Mouse (Mus musculus) erythroid progenitor cell, adult 5-6 weeks (primary cell): ENCODE data around the gene Bola3. TPM values are rescaled to one million over a fixed set of nuclear protein-coding genes. Genes with fewer than 3 reads are reported as not detected.

Experiments
- ATAC-seq: replicated peaks from 2 replicates; pipeline ENCODE4 v1.8.0; 2016; ENCODE audit warnings: moderate number of reproducible peaks, mild to moderate bottlenecking, moderate TSS enrichment, inconsistent platforms; ENCODE audit not compliant: poor library complexity, low FRiP score, severe bottlenecking
- total RNA-seq, 2 experiments: library from RNA; stranded (forward) in 1 of 2; stranded (reverse) in 1 of 2; fragments of 150-400 nt in 1 of 2; fragments of 186-747, 209-891 nt in 1 of 2; gene quantifications; 2 replicates each; pipeline versions ENCODE4 v1.2.3 to v1.2.4; 2015 to 2017; ENCODE audit warnings: low replicate concordance in 2 of 2

Bola3 gene
- total RNA-seq, 2 experiments from 2014 or later: 109 to 187 TPM

DNA sequence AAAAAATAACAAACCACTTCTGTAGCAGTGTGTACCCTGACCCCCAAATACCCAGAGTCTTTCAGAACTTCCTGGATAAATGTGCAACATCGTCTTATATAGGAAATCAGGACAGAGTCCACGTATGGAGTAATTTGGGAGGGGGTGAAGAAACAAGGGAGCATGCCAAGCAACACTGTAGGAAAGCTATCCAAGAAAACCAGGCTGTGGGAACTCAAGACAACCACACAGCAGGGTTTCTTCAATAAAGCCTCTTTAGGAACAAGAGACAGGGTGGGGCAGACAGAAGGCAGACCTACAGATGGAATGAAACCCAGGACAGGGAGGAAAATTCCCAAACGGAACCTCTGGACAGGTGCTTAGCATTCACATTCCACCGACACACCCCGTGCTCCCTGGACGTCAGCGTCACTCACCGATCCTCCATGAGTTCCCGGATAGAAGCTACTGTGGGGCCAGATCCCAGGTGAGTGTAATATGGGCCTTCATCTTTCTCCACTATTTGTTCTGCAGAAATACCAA lies 36.7 kb downstream of the Bola3 start:
- ATAC-seq: no peak

DNA sequence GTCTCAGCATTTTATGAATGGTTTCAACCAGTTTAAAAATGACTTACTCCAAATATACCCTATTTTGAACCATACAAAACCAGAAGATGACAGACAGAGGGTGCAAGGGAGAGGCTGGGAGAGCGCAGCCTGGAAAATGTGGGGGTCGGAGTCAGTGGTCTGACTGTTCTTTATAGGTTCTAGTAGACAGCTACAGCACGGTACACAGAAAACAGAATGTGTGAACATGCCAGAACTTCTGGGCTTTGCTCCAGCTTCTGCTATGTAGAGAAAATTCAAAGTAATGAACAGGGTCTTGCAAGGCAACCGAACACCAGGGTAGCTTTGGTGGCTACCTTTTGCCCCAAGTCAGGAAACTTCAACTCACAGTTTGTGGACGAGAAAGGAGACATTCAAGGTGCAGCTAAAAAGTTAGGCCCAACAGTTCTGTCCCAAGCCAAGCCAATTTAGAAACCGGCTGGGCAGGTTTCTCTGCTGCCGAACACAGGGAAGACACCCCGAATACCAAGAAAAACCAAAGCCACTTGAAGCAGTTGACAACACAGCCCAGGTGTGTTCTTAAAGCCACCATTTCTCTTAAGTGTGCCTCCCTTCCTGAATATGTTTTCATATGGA lies 43.3 kb downstream of the Bola3 start:
- ATAC-seq: no peak

DNA sequence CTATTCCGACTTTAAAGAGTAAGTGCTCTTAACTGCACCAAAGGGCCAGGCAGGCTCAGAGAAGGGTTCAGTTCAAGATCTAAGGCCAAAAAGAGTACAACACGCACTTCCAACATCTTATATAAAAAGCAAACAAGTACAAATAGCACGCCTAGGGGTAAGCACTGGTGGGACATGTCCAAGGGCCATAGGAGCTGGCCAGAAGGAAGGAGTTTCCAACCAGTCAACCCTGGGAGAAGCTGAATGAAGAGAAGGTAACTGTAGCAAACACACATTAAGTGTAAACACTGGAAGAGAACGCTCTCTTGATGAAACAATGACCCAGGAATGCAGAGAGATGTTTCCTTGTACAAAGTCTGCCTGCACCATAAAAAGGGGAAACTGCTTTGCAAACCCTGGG lies 45.2 kb downstream of the Bola3 start:
- no peak for ATAC-seq

GRCm38 (mm10) chr6:83395544-83396229 lies 46.7 kb downstream of the Bola3 start:
- ATAC-seq: peak; percentile 96

DNA sequence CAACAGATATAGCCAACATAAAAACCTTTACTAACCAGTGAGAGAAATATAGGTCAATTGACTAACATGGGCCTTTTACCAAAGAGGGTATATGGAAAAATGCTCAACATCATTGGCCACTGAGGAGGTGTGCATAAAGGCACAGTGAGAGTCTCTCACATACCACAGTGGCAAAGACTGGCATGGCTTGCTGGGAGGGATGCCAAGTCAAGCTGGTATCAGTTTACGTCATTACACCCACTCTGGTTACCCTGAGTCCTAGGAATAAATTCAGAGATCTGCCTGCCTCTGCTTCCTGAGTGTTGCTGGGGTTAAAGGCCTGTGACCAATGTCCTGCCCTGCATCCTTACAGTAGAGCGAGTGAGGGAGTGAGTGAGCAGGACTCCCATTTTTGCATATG lies 47.8 kb downstream of the Bola3 start:
- no peak for ATAC-seq

DNA sequence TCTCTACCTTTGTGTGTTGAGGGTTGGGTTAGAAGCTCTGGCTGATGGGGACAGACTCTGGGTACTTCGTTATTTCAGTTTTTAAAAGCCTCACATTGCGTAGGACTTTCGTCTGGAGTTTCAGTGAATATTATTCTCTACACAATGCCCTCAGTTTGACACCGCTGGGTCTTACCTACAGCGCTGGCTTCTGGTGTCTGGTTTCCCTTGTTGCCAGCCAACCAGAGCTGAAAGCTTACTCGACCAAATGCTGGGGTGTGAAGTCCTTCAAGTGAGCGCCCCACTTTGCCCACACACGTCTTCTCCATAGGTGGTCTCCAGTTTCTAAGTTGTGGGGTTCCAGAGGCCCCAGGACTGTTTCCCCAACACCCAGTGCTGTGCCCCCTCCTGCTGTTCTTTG lies 48.8 kb downstream of the Bola3 start:
- ATAC-seq: no peak

GRCm38 (mm10) chr6:83399790-83400189 lies 50.8 kb downstream of the Bola3 start:
- ATAC-seq: no peak

GRCm38 (mm10) chr6:83403481-83403880 lies 54.5 kb downstream of the Bola3 start:
- ATAC-seq: no peak

DNA sequence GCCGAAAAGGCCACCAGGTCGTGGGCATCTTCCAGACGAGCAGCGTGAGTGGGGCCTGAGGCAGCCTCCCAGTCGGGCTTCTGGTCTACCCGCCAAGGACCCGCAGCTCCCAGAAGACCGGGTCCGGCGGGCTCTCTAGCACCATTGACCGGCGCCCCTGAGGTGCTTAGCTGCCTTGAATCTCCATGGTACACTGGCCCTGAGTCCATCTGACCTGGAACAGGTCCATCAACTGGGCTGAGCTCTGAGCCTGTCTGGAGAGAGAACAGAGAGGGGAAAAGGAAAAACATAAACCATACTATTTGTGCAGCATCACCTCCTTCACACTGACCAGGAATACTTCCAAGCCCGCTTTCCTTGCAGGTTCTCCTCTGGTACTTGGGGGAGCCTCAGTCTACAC lies 55.6 kb downstream of the Bola3 start:
- no peak for ATAC-seq

- ATAC-seq: no peak
Measured at GRCm38 (mm10) chr6:83405511-83406064, 56.6 kb downstream of the Bola3 start.

- no peak for ATAC-seq
Measured at GRCm38 (mm10) chr6:83408510-83408909, 59.6 kb downstream of the Bola3 start.

Other genes starting within 250 kb of the Bola3 start
- gene Ccdc142, start 247.5 kb upstream of the Bola3 start, total RNA-seq (2015; ENCODE audit: low replicate concordance): 1.1 TPM in 1 of 2 replicates, not detected in the other
- 3.7 TPM in 1 of 2 replicates, not detected in the other for gene Ccdc142, start 247.5 kb upstream of the Bola3 start, total RNA-seq (2017; ENCODE audit: low replicate concordance)
- gene Gm42688, start 247.5 kb upstream of the Bola3 start, total RNA-seq (2015; ENCODE audit: low replicate concordance): 2.9 TPM in 1 of 2 replicates, not detected in the other
- gene Gm42688, start 247.5 kb upstream of the Bola3 start, total RNA-seq (2017; ENCODE audit: low replicate concordance): 1.1 and 3.5 TPM in 2 replicates
- gene Mrpl53, start 240.1 kb upstream of the Bola3 start, total RNA-seq (2015; ENCODE audit: low replicate concordance): 49.5 and 61.6 TPM in 2 replicates
- gene Mrpl53, start 240.1 kb upstream of the Bola3 start, total RNA-seq (2017; ENCODE audit: low replicate concordance): 36.2 and 38.0 TPM in 2 replicates
- 4.6 and 14.4 TPM in 2 replicates for gene Mogs, start 233.7 kb upstream of the Bola3 start, total RNA-seq (2015; ENCODE audit: low replicate concordance)
- 13.1 and 17.1 TPM in 2 replicates for gene Mogs, start 233.7 kb upstream of the Bola3 start, total RNA-seq (2017; ENCODE audit: low replicate concordance)
- 42.3 and 48.7 TPM in 2 replicates for gene Wbp1, start 227.6 kb upstream of the Bola3 start, total RNA-seq (2015; ENCODE audit: low replicate concordance)
- 77.9 and 83.6 TPM in 2 replicates for gene Wbp1, start 227.6 kb upstream of the Bola3 start, total RNA-seq (2017; ENCODE audit: low replicate concordance)
- gene Ino80b, start 223.7 kb upstream of the Bola3 start, total RNA-seq (2015; ENCODE audit: low replicate concordance): 5.8 and 7.5 TPM in 2 replicates
- gene Ino80b, start 223.7 kb upstream of the Bola3 start, total RNA-seq (2017; ENCODE audit: low replicate concordance): 7.4 and 24.1 TPM in 2 replicates
- gene Rtkn, start 213.7 kb upstream of the Bola3 start, total RNA-seq (2015; ENCODE audit: low replicate concordance): not detected in 2 replicates
- 0.30 TPM in 1 of 2 replicates, not detected in the other for gene Rtkn, start 213.7 kb upstream of the Bola3 start, total RNA-seq (2017; ENCODE audit: low replicate concordance)
- gene Wdr54, start 192.8 kb upstream of the Bola3 start, total RNA-seq (2015; ENCODE audit: low replicate concordance): not detected in 2 replicates
- not detected in 2 replicates for gene Wdr54, start 192.8 kb upstream of the Bola3 start, total RNA-seq (2017; ENCODE audit: low replicate concordance)
- gene 1700003E16Rik, start 192.7 kb upstream of the Bola3 start, total RNA-seq (2015; ENCODE audit: low replicate concordance): not detected in 2 replicates
- not detected in 2 replicates for gene 1700003E16Rik, start 192.7 kb upstream of the Bola3 start, total RNA-seq (2017; ENCODE audit: low replicate concordance)
- gene Dctn1, start 183.2 kb upstream of the Bola3 start, total RNA-seq (2015; ENCODE audit: low replicate concordance): 27.7 and 33.5 TPM in 2 replicates
- 74.6 and 104 TPM in 2 replicates for gene Dctn1, start 183.2 kb upstream of the Bola3 start, total RNA-seq (2017; ENCODE audit: low replicate concordance)
- not detected in 2 replicates for gene Slc4a5, start 129.3 kb upstream of the Bola3 start, total RNA-seq (2015; ENCODE audit: low replicate concordance)
- gene Slc4a5, start 129.3 kb upstream of the Bola3 start, total RNA-seq (2017; ENCODE audit: low replicate concordance): 0.39 TPM in 1 of 2 replicates, not detected in the other
- gene Mthfd2, start 23.2 kb upstream of the Bola3 start, total RNA-seq (2015; ENCODE audit: low replicate concordance): 34.8 and 56.6 TPM in 2 replicates
- 37.2 and 37.9 TPM in 2 replicates for gene Mthfd2, start 23.2 kb upstream of the Bola3 start, total RNA-seq (2017; ENCODE audit: low replicate concordance)
- gene Mob1a, start 23.1 kb upstream of the Bola3 start, total RNA-seq (2015; ENCODE audit: low replicate concordance): 94.3 and 94.8 TPM in 2 replicates
- 88.7 and 102 TPM in 2 replicates for gene Mob1a, start 23.1 kb upstream of the Bola3 start, total RNA-seq (2017; ENCODE audit: low replicate concordance)
- 33.5 and 46.5 TPM in 2 replicates for gene Tet3, start 109.9 kb downstream of the Bola3 start, total RNA-seq (2015; ENCODE audit: low replicate concordance)
- 28.2 and 32.9 TPM in 2 replicates for gene Tet3, start 109.9 kb downstream of the Bola3 start, total RNA-seq (2017; ENCODE audit: low replicate concordance)
- 26.0 and 58.4 TPM in 2 replicates for gene Dguok, start 157.8 kb downstream of the Bola3 start, total RNA-seq (2015; ENCODE audit: low replicate concordance)
- gene Dguok, start 157.8 kb downstream of the Bola3 start, total RNA-seq (2017; ENCODE audit: low replicate concordance): 25.1 and 27.7 TPM in 2 replicates
- not detected in 2 replicates for gene Actg2, start 187.1 kb downstream of the Bola3 start, total RNA-seq (2015; ENCODE audit: low replicate concordance)
- gene Actg2, start 187.1 kb downstream of the Bola3 start, total RNA-seq (2017; ENCODE audit: low replicate concordance): not detected in 2 replicates
- gene Stambp, start 223.6 kb downstream of the Bola3 start, total RNA-seq (2015; ENCODE audit: low replicate concordance): 10.5 and 13.3 TPM in 2 replicates
- gene Stambp, start 223.6 kb downstream of the Bola3 start, total RNA-seq (2017; ENCODE audit: low replicate concordance): 1.0 and 9.7 TPM in 2 replicates